Mouse (Mus musculus) E14TG2a.4 (cell line): ENCODE results near the gene Gm44579.

Source experiments
- CTCF ChIP-seq: conservative IDR thresholded peaks from 2 replicates; pipeline ENCODE4 v1.5.1; 2014; ENCODE audit warnings: low read length
- POU5F1 ChIP-seq: IDR thresholded peaks from 2 replicates; pipeline ENCODE4 v1.6.1; 2014; ENCODE audit warnings: low read length, borderline replicate concordance

- peak; percentile 60 for TF ChIP-seq CTCF
- TF ChIP-seq POU5F1 = no peak
Observed at GRCm38 (mm10) chr15:98153625-98154024, 67.2 kb downstream of the Gm44579 start.
